Mouse (Mus musculus) c-Kit-positive CD71-negative TER-119-negative erythroid progenitor cells, embryonic 14.5 days (primary cell): ENCODE measurements around the gene Ech1.

Experiments
- DNase-seq: peaks from one replicate; pipeline ENCODE4 v3.0.0-alpha.2; 2013; ENCODE audit warnings: low read depth

Gene Ech1

GRCm38 (mm10) chr7:28819571-28819970 is 5.4 kb upstream of the Ech1 start:
- DNase-seq: no peak

DNA sequence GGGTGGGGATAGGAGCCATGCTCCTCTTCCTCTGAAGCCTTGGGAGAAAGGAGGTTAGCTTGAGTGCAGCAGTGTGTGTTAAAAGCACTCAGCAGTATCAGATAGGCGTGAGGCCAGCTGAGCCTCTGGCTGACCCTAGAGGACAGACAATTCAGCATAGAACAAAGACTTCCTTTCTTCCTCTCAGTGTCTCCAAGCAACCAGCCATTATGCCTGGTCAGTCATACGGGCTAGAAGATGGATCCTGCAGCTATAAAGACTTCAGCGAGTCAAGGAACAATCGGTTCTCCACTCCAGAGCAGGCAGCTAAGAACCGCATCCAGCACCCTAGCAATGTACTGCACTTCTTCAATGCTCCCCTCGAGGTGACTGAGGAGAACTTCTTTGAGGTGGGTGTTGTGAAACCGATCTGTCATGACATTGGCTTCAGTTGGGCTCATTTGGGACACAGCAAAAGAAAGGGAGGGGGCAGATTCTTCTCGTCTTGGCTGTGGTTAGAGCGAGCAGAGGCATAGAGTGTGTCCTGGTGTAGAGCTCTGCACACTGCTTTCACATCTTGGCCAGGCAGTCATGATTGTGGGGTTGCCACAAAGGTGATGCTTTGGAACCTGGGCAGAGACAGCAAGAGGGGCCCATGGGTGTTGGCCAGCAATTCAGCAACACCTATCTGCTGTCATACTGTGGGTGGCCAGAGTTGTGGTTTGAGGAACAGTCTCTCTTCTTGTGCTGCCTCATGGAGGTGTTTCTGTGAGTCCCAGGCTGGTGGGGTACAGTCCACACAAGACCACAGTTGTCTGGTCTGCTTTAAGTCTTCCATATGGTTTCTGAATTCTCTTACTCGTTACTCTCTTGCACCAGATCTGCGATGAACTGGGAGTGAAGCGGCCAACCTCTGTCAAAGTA is 4.4 kb upstream of the Ech1 start:
- DNase-seq: no peak

GRCm38 (mm10) chr7:28821261-28821831 is 3.7 kb upstream of the Ech1 start:
- DNase-seq: no peak

DNA sequence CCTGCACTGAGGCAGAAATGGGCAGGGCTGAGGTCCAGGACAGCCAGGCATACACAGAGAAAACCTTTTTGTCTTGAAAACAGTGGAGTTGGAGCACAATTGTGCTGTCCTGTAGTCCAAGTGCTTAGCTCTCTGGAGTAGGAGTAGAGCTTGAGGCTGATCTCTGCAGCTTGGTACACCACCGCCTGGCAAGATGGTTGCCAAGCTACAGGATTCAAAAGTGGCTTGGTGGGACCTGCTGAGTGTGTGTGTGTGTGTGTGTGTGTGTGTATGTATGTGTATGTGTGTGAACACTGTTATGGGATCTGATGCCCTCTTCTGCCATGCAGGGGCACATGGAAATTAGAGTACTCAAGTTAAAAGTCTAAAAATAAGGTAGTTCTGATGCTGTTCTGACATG is 2.5 kb upstream of the Ech1 start:
- no peak for DNase-seq

- DNase-seq: no peak
Observed at GRCm38 (mm10) chr7:28822993-28823903, 1.8 kb upstream of the Ech1 start.

DNA sequence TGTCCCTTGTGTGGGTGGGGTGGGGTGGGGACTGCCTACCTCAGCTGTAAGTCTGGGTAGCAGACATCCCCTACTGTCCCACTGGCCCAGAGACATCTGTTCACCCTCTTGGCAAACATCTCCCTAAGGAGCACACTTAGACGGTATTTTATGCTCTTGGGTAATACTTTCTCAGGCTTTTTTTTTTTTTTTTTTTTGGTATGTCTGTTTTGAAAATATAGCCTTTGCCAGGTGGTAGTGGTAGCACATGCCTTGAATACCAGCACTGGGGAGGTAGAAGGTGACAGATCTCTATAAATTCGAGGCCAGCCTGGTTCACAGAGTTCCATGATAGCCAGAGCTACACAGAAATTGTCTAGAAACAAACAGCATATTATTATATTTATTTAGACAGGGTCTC is 1.1 kb upstream of the Ech1 start:
- DNase-seq: no peak

DNA sequence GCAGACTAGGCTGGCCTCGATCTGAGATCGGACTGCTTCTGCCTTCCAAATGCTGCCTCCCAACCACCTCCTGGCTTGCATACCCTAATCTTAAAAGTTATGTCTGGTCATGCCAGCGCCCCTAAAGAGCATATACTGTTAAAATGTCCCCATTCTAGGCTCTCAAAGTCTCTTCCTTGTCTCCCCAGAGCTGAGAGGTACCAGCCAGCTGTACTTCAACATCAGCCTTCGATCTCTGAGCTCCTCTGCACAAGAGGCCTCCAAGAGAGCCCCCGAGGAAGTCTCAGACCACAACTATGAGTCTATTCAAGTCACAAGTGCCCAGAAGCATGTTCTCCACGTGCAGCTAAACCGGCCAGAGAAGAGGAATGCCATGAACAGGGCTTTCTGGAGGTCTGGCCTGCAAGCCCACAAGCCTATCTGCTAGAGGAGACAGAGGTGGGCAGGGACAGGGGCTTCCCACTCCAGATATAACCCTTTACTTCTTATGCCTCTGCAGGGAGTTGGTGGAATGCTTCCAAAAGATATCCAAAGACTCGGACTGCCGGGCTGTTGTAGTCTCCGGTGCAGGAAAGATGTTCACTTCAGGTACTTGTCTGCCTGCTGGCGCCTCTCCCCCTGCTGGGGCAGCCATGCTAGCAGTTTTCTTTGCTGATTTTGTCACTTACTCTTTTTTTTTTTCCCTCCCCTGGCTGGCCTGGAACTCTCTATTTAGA is 827 bp downstream of the Ech1 start:
- no peak for DNase-seq

DNA sequence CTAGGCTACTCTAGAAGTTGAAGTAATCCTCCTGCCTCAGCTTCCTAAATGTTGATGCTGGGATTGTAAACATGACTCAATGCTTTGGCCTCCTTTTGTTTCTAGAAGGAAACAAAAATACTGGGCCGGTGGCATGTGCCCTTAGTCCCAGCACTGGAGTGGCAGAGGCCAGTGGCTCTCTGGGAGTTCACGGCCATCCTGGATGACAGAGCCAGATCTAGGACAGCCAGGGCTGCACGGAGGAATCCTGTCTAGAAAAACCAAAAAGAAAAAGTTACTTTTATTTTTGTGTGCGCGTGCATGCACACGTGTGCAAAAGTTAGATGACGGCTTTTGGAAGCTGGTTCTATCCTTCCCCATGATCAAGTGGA is 1.4 kb downstream of the Ech1 start:
- DNase-seq: no peak

DNA sequence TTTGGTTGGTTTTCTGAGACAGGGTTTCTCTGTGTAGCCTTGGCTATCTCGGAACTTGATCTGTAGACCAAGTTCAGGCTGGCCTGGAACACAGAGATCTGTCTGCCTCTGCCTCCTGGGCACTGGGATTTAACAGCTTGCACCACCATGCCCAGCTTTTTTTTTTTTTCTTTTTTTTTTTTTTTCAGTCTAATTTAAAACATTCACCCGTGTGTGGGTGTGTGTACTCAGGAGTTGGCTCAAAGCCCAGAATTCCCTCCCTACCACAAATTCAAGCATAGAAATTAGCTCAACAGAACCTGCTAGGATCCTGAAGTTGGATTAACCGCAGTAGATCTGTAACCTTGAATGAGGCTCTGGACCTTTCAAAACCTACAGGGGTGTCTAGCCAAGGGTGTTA is 2.3 kb downstream of the Ech1 start:
- no peak for DNase-seq

DNA sequence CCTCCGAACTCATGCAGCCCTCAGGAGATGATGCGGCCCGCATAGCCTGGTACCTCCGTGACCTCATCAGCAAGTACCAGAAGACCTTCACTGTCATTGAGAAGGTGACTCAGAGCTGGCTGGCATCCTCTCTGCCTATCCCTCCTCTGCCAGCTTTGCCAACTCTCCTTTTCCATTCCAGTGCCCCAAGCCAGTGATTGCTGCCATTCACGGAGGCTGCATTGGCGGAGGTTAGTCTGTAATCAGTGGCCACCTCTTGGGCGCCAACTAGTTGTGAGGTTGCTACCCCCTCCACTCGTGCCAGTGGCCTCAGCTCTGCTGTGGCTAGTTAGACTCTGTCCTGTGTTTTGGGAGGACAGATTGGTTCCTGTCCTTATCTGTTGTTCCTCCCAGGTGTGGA is 4.8 kb downstream of the Ech1 start:
- DNase-seq: no peak

DNA sequence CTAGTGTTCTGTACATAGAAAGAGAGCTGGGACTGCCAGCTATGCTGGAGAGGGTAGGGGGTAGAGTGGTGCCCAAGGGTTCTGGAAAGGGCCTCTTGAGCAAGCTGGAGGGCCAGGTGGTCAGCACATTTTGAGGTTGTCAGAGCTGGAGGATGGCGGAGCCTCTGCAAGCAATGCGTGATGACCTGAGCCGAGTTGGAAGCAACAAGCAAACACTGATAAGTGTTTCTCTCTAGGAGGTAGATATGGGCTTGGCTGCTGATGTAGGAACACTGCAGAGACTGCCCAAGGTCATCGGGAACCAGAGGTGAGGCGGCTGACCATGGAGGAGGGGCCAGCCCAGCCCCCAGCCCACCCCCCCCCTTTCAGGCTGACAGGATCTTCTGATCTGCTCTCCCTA is 6.0 kb downstream of the Ech1 start:
- no peak for DNase-seq

DNA sequence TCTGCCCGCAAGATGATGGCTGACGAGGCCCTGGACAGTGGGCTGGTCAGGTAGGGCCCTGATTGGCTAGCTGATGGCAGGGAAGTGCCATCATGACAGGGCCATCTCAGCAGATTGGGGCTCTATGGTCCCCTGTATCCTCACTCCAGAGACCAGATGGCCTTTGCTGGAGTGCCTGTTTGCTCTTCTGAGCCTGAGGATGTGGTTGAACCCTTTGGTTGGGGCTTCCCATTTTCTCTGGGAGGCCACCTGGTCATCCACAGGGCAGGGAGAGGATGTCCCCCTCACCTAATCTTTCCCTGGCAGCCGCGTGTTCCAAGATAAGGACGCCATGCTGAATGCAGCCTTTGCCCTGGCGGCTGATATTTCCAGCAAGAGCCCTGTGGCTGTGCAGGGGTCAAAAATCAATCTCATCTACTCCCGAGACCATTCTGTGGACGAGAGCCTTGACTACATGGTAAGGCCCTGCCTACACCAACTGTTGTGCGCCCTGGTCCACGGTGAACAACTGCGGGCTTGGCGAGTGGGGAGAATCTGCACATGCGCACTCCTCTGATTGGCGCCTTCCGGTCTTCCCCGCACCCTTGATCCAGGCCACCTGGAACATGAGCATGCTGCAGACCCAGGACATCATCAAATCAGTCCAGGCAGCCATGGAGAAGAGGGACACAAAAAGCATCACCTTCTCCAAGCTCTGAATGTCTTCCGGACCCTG is 6.6 kb downstream of the Ech1 start:
- no peak for DNase-seq

GRCm38 (mm10) chr7:28832137-28832536 is 7.1 kb downstream of the Ech1 start:
- DNase-seq: no peak

DNA sequence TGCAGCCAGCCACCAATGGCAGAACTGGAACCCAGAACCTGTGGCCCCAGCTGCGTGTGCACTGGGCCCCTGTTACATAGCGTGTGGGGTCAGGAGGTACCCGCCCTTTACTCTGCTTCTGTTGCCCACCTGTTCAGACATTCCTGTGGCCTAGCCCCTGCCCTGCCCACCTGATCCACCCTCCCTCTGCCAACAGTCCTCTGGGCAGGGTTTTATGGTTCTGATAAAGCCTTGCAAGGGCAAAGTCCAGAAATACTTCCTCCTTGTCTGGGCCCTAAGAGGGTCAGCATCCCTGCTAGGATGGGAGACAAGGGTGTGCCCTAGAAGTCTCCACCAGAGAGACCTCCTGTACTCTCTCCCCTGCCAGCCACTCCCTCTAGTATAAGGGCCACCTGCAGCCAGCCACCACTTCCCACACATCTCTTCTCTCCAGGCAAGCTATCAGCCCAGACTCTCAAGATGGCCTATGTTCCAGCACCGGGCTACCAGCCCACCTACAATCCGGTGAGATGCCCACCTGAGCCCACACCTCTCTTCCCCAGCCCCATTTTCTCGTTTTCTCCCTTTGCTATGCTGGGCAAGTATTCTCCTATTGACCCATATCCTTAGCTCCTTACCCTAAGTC is 8.8 kb downstream of the Ech1 start, which contains the start of gene Lgals4:
Gene Lgals4 (plus strand): TSS at position 132 of the 625 bp plus-strand sequence.
- DNase-seq: no peak

DNA sequence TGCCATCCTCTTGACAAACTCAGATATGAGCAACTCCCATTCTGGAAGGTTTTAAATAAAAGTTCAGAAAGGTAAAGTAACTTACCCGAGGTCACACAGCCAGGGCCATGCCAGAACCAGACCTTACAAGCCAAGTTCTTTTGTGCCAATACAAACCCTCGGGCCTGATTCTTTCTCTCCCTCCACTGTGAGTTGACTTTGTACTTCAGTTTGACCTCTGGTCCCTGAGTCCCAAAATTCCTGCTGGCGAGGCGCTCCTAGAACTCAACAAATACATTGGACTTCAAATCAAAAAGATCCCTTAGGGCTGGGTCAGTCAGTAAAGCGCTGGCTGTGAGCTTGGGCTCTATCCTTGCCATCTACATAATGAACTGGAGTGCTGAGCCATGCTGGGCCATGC is 11.9 kb downstream of the Ech1 start:
- no peak for DNase-seq

DNA sequence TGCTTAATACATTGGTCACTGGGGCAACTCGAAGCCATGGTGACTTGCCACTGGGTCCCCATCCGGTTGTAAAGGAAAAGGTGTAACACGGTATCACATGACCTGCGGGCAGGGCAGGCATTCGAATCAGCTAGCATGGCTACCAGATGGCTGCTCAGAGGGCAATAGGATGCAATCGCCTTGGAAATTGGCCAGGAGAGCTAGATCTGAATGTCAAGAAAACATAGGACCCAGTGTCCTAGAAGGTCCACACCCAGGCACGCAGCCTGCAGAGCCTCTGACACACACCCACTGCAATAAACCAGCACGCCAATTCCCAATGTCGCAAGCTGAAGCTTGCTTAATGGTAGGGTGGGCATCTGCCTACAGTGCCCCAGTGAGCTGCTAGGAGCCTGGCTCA is 13.3 kb downstream of the Ech1 start:
- no peak for DNase-seq

GRCm38 (mm10) chr7:28847273-28847672 is 22.3 kb downstream of the Ech1 start:
- DNase-seq: no peak

GRCm38 (mm10) chr7:28849700-28850236 is 24.8 kb downstream of the Ech1 start:
- DNase-seq: no peak

GRCm38 (mm10) chr7:28850642-28851041 is 25.6 kb downstream of the Ech1 start:
- no peak for DNase-seq

DNA sequence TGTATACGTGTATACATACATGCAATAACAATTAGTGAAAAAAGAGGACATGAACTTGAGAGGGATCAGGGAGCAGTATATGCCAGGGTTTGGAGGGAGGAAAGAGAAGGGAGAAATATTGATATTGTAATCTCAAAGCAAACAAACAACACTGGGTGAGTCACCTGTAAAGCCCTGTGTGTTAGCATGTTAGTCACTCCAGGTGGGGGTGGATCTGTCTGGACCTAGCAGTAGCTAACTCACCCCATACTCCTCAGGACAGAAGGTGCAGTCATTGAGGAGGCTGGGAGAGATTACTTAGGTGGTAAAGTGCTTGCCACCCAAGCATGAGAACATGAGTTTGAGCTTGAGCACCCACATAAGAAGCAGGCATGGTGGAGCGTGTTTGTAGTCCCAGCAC is 34.9 kb downstream of the Ech1 start:
- DNase-seq: no peak

DNA sequence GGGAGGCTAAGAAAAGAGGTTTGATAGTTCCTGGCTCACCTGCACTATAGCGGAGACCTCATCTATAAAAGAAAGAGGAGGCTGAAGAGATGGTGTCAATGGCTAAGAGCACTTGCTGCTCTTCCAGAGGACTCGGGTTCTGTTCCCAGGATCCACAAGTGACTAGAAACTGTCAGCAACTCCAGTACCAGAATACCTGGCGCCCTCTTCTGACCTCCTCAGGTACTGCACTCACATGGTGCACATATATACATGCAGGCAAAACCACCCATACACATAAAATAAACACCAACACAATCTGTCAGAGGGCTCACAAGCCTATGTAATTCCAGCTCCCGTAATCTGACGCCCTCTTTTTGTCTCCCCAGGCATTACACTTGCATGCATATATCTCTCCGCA is 35.9 kb downstream of the Ech1 start:
- DNase-seq: no peak
